Mouse (Mus musculus) kidney, adult 8-10 months (tissue): Measurements from ENCODE around the gene Arrdc3.
A peak's percentile ranks its signal among the peaks of the same experiment; 100 is the strongest.

Source experiments
- DNase-seq, 2 experiments: peaks; one replicate each; pipeline ENCODE4 v3.0.0; 2022

The Arrdc3 gene

DNA sequence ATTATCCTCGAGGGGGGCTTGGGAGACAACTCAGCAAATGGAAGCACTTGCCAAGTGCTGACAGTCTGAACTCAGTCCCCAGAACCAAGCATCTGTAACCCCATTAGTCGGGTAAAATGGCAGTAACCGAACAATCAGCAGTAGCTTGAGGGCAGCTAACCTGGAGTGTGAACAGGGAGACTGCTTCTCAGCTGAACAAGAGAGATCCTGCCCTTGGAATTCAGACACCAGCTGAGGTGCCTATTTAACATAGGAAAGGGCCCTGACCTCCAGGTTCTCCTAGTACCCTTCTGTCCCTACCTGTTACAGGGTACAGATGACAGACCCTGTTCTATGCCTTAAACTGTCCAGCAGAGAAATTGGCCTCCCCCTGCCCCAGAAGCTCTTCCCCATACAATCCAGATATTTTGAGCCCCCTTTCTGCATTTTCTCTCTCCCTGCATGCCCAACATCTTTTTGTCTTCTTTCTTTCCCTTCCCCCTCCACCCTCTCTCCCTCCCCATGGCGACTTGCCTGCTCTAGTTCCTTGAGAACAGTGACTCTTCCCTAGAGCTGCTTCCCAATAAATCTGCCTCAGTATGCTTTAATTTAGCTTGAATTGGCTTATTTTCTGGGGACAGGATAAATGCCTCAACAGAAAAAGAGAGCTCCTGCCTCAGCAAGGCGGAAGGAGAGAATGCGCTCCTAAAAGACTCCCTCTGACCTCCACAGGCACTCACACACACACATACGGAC is 38.6 kb downstream of the Arrdc3 start:
- no peak for DNase-seq

DNA sequence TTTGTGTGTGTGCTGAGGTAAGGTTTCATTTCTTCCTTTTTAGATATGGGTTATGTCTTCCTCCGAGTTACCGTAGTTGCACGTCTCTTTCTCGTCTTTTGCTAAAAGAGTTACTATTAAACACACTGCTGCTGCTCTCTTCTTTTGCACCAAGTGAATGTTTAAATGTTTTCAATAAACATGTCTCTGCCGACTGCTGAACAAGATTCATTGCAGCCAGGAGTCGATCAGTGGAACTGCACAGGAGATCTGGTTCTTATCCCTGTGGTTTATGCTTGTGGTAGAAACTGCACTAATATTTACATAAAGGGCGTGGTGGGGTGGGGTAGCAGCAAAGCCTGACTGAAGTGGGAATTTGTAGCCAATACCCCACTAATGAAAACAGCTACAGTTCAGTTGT is 45.0 kb downstream of the Arrdc3 start:
- DNase-seq, result no peak

DNA sequence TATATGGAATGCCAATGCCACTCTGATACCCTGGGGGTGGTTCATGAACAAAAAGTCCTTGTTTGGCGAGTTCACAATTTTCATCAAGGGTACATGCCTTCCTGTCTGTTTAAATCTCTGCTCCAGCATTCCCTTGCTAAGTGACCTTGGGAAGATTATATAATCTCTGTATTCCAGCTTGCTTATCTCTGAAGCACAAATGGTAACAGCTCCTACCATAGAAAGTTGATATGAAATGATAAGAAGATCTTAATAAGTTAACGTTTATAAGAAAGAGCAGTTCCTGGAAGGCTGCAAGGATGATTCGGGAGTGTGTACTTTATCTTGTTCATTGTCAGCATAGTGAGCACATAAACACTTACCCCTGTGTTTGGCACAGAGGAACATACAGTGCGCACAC is 46.8 kb downstream of the Arrdc3 start:
- no peak for DNase-seq

DNA sequence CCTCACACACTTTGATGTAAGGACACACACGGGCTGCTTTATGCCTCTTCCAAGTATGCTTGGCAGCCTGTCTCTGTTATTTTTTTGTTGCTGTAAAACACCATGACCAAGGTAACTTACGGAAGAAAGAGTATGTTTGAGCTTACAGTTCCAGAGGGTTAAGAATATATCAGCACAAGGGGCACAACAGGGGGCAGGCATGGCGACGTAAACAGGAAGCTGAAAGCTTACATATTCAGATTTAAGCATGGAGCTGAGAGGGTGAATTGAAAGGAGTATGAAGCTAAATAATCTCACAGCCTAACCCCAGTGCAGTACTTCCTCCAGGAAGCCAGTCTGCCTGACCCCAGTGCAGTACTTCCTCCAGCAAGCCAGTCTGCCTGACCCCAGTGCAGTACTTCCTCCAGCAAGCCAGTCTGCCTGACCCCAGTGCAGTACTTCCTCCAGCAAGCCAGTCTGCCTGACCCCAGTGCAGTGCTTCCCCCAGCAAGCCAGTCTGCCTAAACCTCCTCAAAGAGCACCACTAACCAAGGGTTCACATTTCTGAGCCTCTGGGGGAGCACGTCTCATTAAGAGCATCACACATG is 49.7 kb downstream of the Arrdc3 start:
- no peak for DNase-seq

DNA sequence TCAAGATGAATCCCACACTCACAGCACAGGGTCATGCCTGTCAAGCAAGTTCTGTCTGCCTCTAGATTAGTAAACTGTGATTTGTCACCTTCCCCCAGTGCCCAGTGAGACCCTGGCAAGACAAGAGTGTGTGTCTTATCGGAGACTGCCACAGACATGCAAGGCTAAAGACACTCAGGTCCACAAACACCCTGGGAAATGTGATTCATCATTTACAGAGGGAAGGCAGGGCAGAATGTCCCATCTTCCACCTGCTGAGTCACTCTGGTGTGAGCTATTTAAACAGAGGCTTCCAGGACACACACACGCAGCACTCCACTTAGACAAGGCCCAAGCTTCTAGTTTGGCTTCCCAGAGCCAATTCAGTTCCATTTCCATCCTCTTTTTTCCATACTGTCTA is 53.2 kb downstream of the Arrdc3 start:
- no peak for DNase-seq

DNA sequence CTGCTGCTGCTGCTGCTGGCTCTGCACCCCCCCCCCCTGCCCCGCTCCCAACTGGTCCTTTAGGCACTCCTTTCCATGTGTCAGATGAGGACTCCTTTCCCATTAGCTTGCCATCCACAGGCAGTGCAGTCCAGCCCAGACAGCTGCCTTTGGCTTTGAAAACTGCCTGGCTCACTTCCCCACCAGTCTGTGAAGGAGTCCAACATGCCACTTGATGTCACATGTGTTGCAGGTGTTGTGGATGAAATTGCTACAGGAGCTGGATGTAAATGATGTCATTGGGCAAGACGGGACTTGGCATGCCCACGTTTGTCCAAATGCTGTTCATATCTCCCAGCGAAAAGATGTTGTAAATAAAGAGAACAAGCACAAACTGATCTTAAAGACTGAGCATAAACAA is 56.0 kb downstream of the Arrdc3 start:
- DNase-seq, result no peak

DNA sequence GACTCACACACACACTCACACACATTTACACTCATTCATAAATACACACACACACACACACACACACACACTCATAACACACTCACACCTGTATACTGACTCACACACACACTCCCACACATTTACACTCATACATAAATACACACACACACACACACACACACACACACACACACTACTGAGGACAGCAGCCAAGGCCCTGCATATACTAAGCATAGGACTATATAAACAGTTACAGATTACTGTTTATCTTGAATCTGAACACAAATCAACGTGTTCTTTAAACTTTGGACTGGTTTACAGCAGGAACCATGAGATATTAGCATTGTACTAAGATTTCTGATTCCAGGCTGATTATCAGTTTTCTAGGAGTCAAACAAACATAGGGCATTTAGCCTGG is 56.7 kb downstream of the Arrdc3 start:
- no peak for DNase-seq

DNA sequence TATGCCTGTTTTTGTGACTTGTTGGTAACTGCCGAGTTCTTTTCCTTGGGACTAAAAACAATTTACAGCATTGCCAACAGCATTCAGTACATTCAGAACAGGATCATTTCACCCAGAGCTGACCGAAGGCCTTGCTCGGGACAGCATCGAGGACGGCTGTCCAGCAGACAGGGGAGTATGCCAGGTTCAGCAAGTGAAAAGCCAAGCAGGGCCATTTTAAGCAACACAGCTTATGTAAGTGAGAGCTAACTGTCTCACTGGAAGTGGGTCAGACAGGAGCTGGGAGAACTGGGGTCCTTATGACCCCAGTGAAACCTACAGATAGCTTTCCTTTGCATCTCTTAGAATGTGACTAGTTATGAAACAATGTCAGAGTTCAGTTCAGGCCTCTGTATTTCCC is 57.2 kb downstream of the Arrdc3 start:
- DNase-seq, result no peak

DNA sequence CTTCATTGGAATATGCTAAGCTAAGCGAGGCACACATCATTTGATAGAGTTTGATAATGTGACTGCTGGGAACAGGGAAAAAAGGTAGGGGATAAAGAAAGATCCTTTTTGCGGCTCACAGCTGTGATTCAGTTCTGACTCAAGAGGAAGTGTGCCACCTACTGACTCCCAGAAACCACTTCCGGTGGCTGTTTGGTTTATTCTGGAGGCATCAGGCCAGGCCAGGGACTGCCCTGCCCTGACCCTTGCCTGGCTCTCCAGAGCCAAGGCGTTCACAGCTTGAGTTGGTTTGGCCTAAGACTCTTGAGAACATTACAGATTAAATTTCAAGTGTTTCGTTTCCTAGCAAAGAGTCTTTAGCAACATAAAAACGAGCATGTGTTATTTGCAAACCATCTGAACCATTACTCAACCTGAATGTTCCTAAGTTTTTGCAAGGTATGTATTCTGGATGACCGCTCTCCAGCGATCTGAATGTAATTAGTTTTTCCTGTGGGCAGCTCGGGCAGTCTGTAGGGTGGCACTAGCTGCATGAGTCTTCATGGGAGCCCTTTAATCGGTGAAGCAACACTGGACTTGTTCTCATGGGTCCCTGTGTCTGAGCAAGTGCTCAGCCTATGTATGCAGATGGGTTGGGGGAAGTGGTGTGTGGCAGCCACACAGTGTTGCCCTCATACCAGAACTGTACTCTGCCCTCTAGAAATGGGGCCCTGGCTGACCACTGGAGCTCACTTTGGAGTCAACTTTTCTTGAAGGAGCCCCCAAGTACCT is 57.9 kb downstream of the Arrdc3 start:
- peak; percentile 43 to 49 for DNase-seq

DNA sequence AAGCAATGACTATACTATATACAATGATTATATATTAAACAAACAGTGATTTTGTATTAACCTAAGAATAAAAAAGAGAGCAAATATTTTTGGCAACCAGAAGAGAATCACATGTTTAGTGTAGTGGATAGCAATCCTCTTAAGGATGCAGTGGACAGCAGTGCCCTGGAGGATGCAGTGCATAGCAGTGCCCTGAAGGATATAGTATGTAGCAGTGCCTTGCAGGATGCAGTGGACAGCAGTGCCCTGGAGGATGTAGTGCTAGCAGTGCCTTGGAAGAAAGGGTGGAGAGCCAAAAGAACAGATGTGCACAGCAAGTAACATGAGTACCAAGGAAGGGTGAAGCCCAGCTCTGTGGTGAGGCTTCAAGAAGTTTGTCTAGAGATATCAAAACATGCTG is 61.3 kb downstream of the Arrdc3 start:
- DNase-seq, result no peak
